Mouse (Mus musculus) liver, adult 2 months (tissue): ENCODE measurements around the gene Olfr544.

Experiments used
- CTCF ChIP-seq: fragments of 200-500 bp; IDR thresholded peaks from 2 replicates; pipeline ENCODE4 v1.5.1; 2011; ENCODE audit warnings: low read depth, low read length, control low read depth
- POLR2A ChIP-seq: fragments of 200-500 bp; IDR thresholded peaks from 2 replicates; pipeline ENCODE4 v1.6.1; 2011; ENCODE audit warnings: low read length, control low read depth; ENCODE audit not compliant: insufficient read depth; ENCODE audit errors: extremely low read depth

DNA sequence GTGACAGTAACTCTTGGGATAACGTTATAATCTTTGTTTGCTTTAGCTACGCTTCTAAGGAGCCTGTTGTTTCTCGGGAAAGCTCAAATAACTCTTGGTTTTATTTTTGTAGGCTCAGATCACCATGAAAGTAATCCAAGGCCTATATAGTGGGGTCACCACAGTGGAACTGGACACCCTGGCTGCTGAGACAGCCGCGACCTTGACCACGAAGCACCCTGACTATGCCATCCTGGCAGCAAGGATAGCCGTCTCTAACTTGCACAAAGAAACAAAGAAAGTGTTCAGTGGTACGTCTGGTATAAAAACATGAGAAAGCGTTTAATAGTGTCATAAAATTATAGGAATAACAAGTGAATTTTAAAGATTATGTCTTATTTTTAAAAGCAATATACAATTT, 41.7 kb downstream of the Olfr544 start:
- TF ChIP-seq CTCF: no peak
- TF ChIP-seq POLR2A: no peak
